8 mouse cellular contexts compared by ENCODE assay signal in genomic region chr15:97246911-97247790, GRCm38 (mm10). TPM values are rescaled to one million over a fixed set of nuclear protein-coding genes. Genes with fewer than 3 reads are reported as not detected.
DNase-seq lines count a peak whose midpoint lies in the region; ATAC-seq and TF ChIP-seq lines count a peak whose summit lies in the region.

Gene Pced1b, plus strand, starts transcription at chr15:97247107.
Gene Amigo2, minus strand, starts transcription at chr15:97247287.

- no peak for TF ChIP-seq CTCF in heart, postnatal 0 days (IDR thresholded peaks at IDR 0.05; ENCODE audit: low read depth)
- TF ChIP-seq CTCF in thymus, adult 2 months (IDR thresholded peaks at IDR 0.05; ENCODE audit: borderline replicate concordance, control insufficient read depth, extremely low read depth, insufficient read depth, low read length, poor library complexity), result no peak

- peak; percentile 31 for DNase-seq in 416B (ENCODE audit: low read depth)
- peak; percentile 88 for DNase-seq in adrenal gland, adult 2 months
- DNase-seq in heart, postnatal 0 days (ENCODE audit: low spot score), result peak; percentile 16
- peak; percentile 60 to 82 for DNase-seq in kidney, postnatal 25 days
- DNase-seq in lung, adult 18-20 months, result peak; percentile 65
- peak; percentile 54 for DNase-seq in thymus, adult 2 months

- H3K9me3 ChIP-seq in forebrain, embryonic 12.5 days, result no peaks in the 10 kb centered on the region
- H3K9me3 ChIP-seq in heart, postnatal 0 days (replicated peaks; ENCODE audit: control insufficient read depth, low read length), result no peaks in the 10 kb centered on the region
- no peaks in the 10 kb centered on the region for H3K9me3 ChIP-seq in neural tube, embryonic 15.5 days (replicated peaks)

- peak within 1 kb of the TSS; percentile 87 for H3K9ac ChIP-seq in forebrain, embryonic 12.5 days
- H3K9ac ChIP-seq in heart, postnatal 0 days (replicated peaks; ENCODE audit: low read depth, low read length), result peak within 1 kb of the TSS; percentile 79
- peak within 1 kb of the TSS; percentile 89 for H3K9ac ChIP-seq in neural tube, embryonic 15.5 days (replicated peaks)

- H3K36me3 ChIP-seq in forebrain, embryonic 12.5 days (replicated peaks), result no peaks in the 10 kb centered on the region
- H3K36me3 ChIP-seq in heart, postnatal 0 days (replicated peaks; ENCODE audit: control insufficient read depth, insufficient read depth, low read length), result no peaks in the 10 kb centered on the region
- no peaks in the 10 kb centered on the region for H3K36me3 ChIP-seq in neural tube, embryonic 15.5 days
- no peaks in the 10 kb centered on the region for H3K36me3 ChIP-seq in thymus, adult 2 months (ENCODE audit: control insufficient read depth, insufficient read depth, low read length)

- H3K4me1 ChIP-seq in forebrain, embryonic 12.5 days, result peaks cover 8% of the 10 kb centered on the region; the same call in 1 of the 2 replicates
- no peaks in the 10 kb centered on the region for H3K4me1 ChIP-seq in heart, postnatal 0 days (ENCODE audit: control insufficient read depth, insufficient read depth)
- peaks cover 29% of the 10 kb centered on the region for H3K4me1 ChIP-seq in neural tube, embryonic 15.5 days
- peaks cover 8% of the 10 kb centered on the region for H3K4me1 ChIP-seq in thymus, adult 2 months (replicated peaks; ENCODE audit: control insufficient read depth, insufficient read depth, low read length)

- peaks cover 17% of the 10 kb centered on the region for H3K27me3 ChIP-seq in forebrain, embryonic 12.5 days
- H3K27me3 ChIP-seq in heart, postnatal 0 days (ENCODE audit: control insufficient read depth, insufficient read depth, low read length), result peaks cover 28% of the 10 kb centered on the region
- H3K27me3 ChIP-seq in neural tube, embryonic 15.5 days (replicated peaks), result peaks cover 13% of the 10 kb centered on the region
- H3K27me3 ChIP-seq in thymus, adult 2 months (ENCODE audit: control insufficient read depth, insufficient read depth, low read length), result peaks cover 5% of the 10 kb centered on the region; the same call in 1 of the 2 replicates

- peak within 1 kb of the TSS; percentile 89 for H3K4me2 ChIP-seq in forebrain, embryonic 12.5 days
- H3K4me2 ChIP-seq in heart, postnatal 0 days (ENCODE audit: low read depth, low read length), result peak within 1 kb of the TSS; percentile 95
- peak within 1 kb of the TSS; percentile 81 for H3K4me2 ChIP-seq in neural tube, embryonic 15.5 days

- TF ChIP-seq EP300 in heart, postnatal 0 days (IDR thresholded peaks at IDR 0.05; ENCODE audit: low read depth), result no peak

- H3K27ac ChIP-seq in forebrain, embryonic 12.5 days, result peak within 1 kb of the TSS; percentile 77
- H3K27ac ChIP-seq in heart, postnatal 0 days (ENCODE audit: low read depth), result peak within 1 kb of the TSS; percentile 85
- peak within 1 kb of the TSS; percentile 86 for H3K27ac ChIP-seq in neural tube, embryonic 15.5 days (replicated peaks)
- H3K27ac ChIP-seq in thymus, adult 2 months (ENCODE audit: control insufficient read depth, insufficient read depth, low read length), result peak within 1 kb of the TSS; percentile 76

- peak; percentile 93 for ATAC-seq in forebrain, embryonic 12.5 days (ENCODE audit: low FRiP score)
- peak; percentile 78 for ATAC-seq in heart, postnatal 0 days (ENCODE audit: insufficient read depth, low read depth)
- ATAC-seq in neural tube, embryonic 15.5 days (ENCODE audit: low FRiP score), result peak; percentile 95

- H3K4me3 ChIP-seq in forebrain, embryonic 12.5 days (replicated peaks), result peak within 1 kb of the TSS; percentile 84
- H3K4me3 ChIP-seq in heart, postnatal 0 days (ENCODE audit: low read depth, low read length), result peak within 1 kb of the TSS; percentile 84
- H3K4me3 ChIP-seq in neural tube, embryonic 15.5 days (replicated peaks), result peak within 1 kb of the TSS; percentile 75
- H3K4me3 ChIP-seq in thymus, adult 2 months (ENCODE audit: control insufficient read depth, insufficient read depth, low read length), result peak within 1 kb of the TSS; percentile 91

- under 1% methylated on average over 91 of the region's 125 CpGs for WGBS in forebrain, embryonic 12.5 days
- under 1% methylated on average over 78 of the region's 125 CpGs for WGBS in heart, postnatal 0 days
- WGBS in neural tube, embryonic 15.5 days, result under 1% methylated on average over 94 of the region's 125 CpGs
- under 1% methylated on average over 113 of the region's 125 CpGs for WGBS in thymus, adult 2 months

- TF ChIP-seq POLR2A in thymus, adult 2 months (IDR thresholded peaks at IDR 0.05; ENCODE audit: control insufficient read depth, extremely low read depth, insufficient read depth, low read length, poor library complexity), result no peak

RNA-seq across cellular contexts. Expression of gene Pced1b, which starts in this region (rescaled TPM):
- 10 to 100 TPM; 17.9 to 25.7 TPM for total RNA-seq in adrenal gland, adult 2 months (2021)
- 27.5 and 30.1 TPM in 2 replicates for polyA plus RNA-seq in adrenal gland, adult 2 months (2012; rRNA removed)
- 3.3 and 4.2 TPM in 2 replicates for polyA plus RNA-seq in forebrain, embryonic 12.5 days (2016; fragmentation: Nextera tagmentation; extraction: Ambion mirVana)
- 1.2 and 2.6 TPM in 2 replicates for total RNA-seq in heart, postnatal 0 days (2014; rRNA removed; ENCODE audit: low replicate concordance)
- 0.89 and 1.7 TPM in 2 replicates for polyA plus RNA-seq in heart, postnatal 0 days (2015; fragmentation: Nextera tagmentation; extraction: Ambion mirVana)
- 3.4 and 4.0 TPM in 2 replicates for polyA plus RNA-seq in neural tube, embryonic 15.5 days (2015; fragmentation: Nextera tagmentation; extraction: Ambion mirVana)
- 26.5 and 26.7 TPM in 2 replicates for polyA plus RNA-seq in thymus, adult 2 months (2012; rRNA removed)

RNA-seq across cellular contexts. Expression of gene Amigo2, which starts in this region (rescaled TPM):
- total RNA-seq in adrenal gland, adult 2 months (2021), result 10 to 100 TPM in 1 of 2 experiments, 1 to 10 TPM in 1; 7.1 to 11.1 TPM
- polyA plus RNA-seq in adrenal gland, adult 2 months (2012; rRNA removed), result 0.60 and 0.88 TPM in 2 replicates
- 3.9 and 4.5 TPM in 2 replicates for polyA plus RNA-seq in forebrain, embryonic 12.5 days (2016; fragmentation: Nextera tagmentation; extraction: Ambion mirVana)
- total RNA-seq in heart, postnatal 0 days (2014; rRNA removed; ENCODE audit: low replicate concordance), result 6.0 and 6.3 TPM in 2 replicates
- polyA plus RNA-seq in heart, postnatal 0 days (2015; fragmentation: Nextera tagmentation; extraction: Ambion mirVana), result 4.1 and 4.4 TPM in 2 replicates
- polyA plus RNA-seq in neural tube, embryonic 15.5 days (2015; fragmentation: Nextera tagmentation; extraction: Ambion mirVana), result 6.5 and 7.6 TPM in 2 replicates
- polyA plus RNA-seq in thymus, adult 2 months (2012; rRNA removed), result 2.5 and 2.8 TPM in 2 replicates

Comparison
In these comparisons a context has a peak if more than half of its experiments do, and no peak if none do; other contexts are left out.
1. Peak in every context shown above with its lines: DNase-seq, ATAC-seq, H3K4me3 ChIP-seq and H3K27ac ChIP-seq.
2. DNase-seq: peak in every context shown above with its lines; median percentile 88 in adrenal gland, adult 2 months; 71 in kidney, postnatal 25 days; 65 in lung, adult 18-20 months; 54 in thymus, adult 2 months; 31 in 416B; 16 in heart, postnatal 0 days.